Mouse (Mus musculus): Measurements from ENCODE around the gene Adipor2.

Adipor2 gene

GRCm38 (mm10) chr6:119314751-119315476 is 102.6 kb downstream of the Adipor2 start:
- DNase-seq (ENCODE audit: low read depth, low spot score) = no peak

GRCm38 (mm10) chr6:119313588-119314375 is 103.7 kb downstream of the Adipor2 start:
- no peak for DNase-seq (ENCODE audit: low read depth, low spot score)

GRCm38 (mm10) chr6:119313096-119313495 is 104.4 kb downstream of the Adipor2 start:
- DNase-seq (ENCODE audit: low read depth, low spot score) = no peak

GRCm38 (mm10) chr6:119312381-119312780 is 105.1 kb downstream of the Adipor2 start:
- no peak for DNase-seq (ENCODE audit: low read depth, low spot score)

GRCm38 (mm10) chr6:119310176-119310575 is 107.3 kb downstream of the Adipor2 start:
- DNase-seq (ENCODE audit: low read depth, low spot score) = no peak

GRCm38 (mm10) chr6:119307867-119308413 is 109.6 kb downstream of the Adipor2 start:
- no peak for DNase-seq (ENCODE audit: low read depth, low spot score)

GRCm38 (mm10) chr6:119303331-119303730 is 114.2 kb downstream of the Adipor2 start:
- no peak for DNase-seq (ENCODE audit: low read depth, low spot score)
